Mouse (Mus musculus) spleen, adult 18-20 months (tissue): Measurements from ENCODE around the gene Tbck.

Experiments
- DNase-seq, 2 experiments: peaks; one replicate each; pipeline ENCODE4 v3.0.0; 2022; ENCODE audit warnings: mixed read lengths in 2 of 2

The Tbck gene

GRCm38 (mm10) chr3:132683447-132684230 is at the start of gene Tbck:
Tbck (plus strand) TSS chr3:132684144.
- DNase-seq = peak; percentile 85 to 90

- no peak for DNase-seq
Measured at GRCm38 (mm10) chr3:132637080-132637479, 46.9 kb upstream of the Tbck start.

GRCm38 (mm10) chr3:132644071-132644470 is 39.9 kb upstream of the Tbck start:
- DNase-seq = no peak

- no peak for DNase-seq
Measured at GRCm38 (mm10) chr3:132646814-132647213, 37.1 kb upstream of the Tbck start.

GRCm38 (mm10) chr3:132649368-132649767 is 34.6 kb upstream of the Tbck start:
- no peak for DNase-seq

GRCm38 (mm10) chr3:132650191-132650590 is 33.8 kb upstream of the Tbck start:
- no peak for DNase-seq

- DNase-seq = no peak
Measured at GRCm38 (mm10) chr3:132651776-132652175, 32.2 kb upstream of the Tbck start.

- no peak for DNase-seq
Measured at GRCm38 (mm10) chr3:132653959-132654358, 30.0 kb upstream of the Tbck start.

- no peak for DNase-seq
Measured at GRCm38 (mm10) chr3:132655955-132656354, 28.0 kb upstream of the Tbck start.

GRCm38 (mm10) chr3:132677494-132677893 is 6.5 kb upstream of the Tbck start:
- no peak for DNase-seq

GRCm38 (mm10) chr3:132684231-132684928 is 436 bp downstream of the Tbck start, which contains the start of gene Aimp1:
Aimp1 (minus strand) TSS chr3:132684370.
- no peak for DNase-seq

- no peak for DNase-seq
Measured at GRCm38 (mm10) chr3:132701368-132701767, 17.4 kb downstream of the Tbck start.

- no peak for DNase-seq
Measured at GRCm38 (mm10) chr3:132704216-132704615, 20.3 kb downstream of the Tbck start.

GRCm38 (mm10) chr3:132706977-132707376 is 23.0 kb downstream of the Tbck start:
- DNase-seq = no peak

GRCm38 (mm10) chr3:132713913-132714312 is 30.0 kb downstream of the Tbck start:
- DNase-seq = no peak

GRCm38 (mm10) chr3:132717316-132717715 is 33.4 kb downstream of the Tbck start:
- no peak for DNase-seq

GRCm38 (mm10) chr3:132724326-132724725 is 40.4 kb downstream of the Tbck start:
- no peak for DNase-seq

GRCm38 (mm10) chr3:132744287-132745146 is 60.6 kb downstream of the Tbck start:
- DNase-seq = no peak

GRCm38 (mm10) chr3:132747036-132747435 is 63.1 kb downstream of the Tbck start:
- peak in 1 of 2 experiments; percentile 21 for DNase-seq

GRCm38 (mm10) chr3:132747766-132748165 is 63.8 kb downstream of the Tbck start:
- no peak for DNase-seq

- DNase-seq = no peak
Measured at GRCm38 (mm10) chr3:132748750-132749149, 64.8 kb downstream of the Tbck start.

- no peak for DNase-seq
Measured at GRCm38 (mm10) chr3:132752772-132753171, 68.8 kb downstream of the Tbck start.

GRCm38 (mm10) chr3:132756274-132756673 is 72.3 kb downstream of the Tbck start:
- DNase-seq = no peak
